Mouse (Mus musculus) brain, embryonic 18.5 days (tissue): ENCODE measurements around the gene Pin1.

Experiments used
- DNase-seq: peaks from one replicate; pipeline ENCODE4 v3.0.0-alpha.2; 2012; ENCODE audit warnings: low read depth, low spot score

The Pin1 gene

GRCm38 (mm10) chr9:20697466-20697865, 45.6 kb downstream of the Pin1 start:
- DNase-seq, result no peak

GRCm38 (mm10) chr9:20703832-20704380, 52.0 kb downstream of the Pin1 start:
- DNase-seq, result no peak

- DNase-seq, result no peak
Observed at GRCm38 (mm10) chr9:20705420-20705819, 53.5 kb downstream of the Pin1 start.

GRCm38 (mm10) chr9:20705981-20706380, 54.1 kb downstream of the Pin1 start:
- no peak for DNase-seq

GRCm38 (mm10) chr9:20710471-20710870, 58.6 kb downstream of the Pin1 start:
- no peak for DNase-seq

GRCm38 (mm10) chr9:20712934-20713477, 61.1 kb downstream of the Pin1 start:
- DNase-seq, result no peak

- no peak for DNase-seq
Observed at GRCm38 (mm10) chr9:20713478-20713987, 61.6 kb downstream of the Pin1 start.

- DNase-seq, result no peak
Observed at GRCm38 (mm10) chr9:20715332-20715731, 63.4 kb downstream of the Pin1 start.
